Mouse (Mus musculus) urinary bladder, postnatal 14 days (tissue): ENCODE data around the gene Ccdc60.

Experiments
- DNase-seq: peaks from one replicate; pipeline ENCODE4 v3.0.0; 2021; ENCODE audit warnings: low spot score

Ccdc60 gene

DNA sequence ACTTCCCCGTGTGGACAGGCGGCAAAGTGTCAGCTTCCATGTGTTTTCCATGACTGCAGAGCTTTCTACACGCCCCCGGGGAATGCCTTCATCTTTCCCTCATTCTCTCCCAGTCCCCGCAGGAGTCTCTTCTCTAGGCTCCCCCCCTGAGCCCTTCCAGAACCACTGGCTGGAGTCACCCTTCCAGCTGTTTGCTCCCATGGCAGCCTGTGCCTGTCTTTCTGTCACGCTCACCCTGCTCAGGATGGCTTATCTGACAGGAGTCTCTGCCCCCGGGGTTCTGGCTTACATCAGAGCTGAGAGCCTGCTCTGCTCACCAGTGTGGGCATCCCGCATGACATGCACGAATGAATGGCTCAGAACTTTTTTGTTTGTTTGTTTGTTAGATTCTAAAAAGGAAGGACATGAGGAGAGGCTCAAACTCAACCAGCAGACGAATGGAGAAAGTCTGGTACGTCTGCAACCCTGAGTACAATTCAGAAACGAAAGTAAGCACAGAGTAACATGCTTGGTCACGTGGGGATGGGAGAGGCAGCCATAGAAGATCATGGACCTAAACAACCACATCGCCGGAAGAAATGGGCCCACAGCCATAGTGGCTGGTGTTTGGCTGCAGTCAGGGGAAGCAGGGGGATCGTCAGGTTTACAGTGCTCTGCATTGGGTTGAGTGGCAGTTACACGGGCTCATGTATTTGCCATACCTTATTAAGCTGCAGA lies 17.1 kb downstream of the Ccdc60 start:
- no peak for DNase-seq

DNA sequence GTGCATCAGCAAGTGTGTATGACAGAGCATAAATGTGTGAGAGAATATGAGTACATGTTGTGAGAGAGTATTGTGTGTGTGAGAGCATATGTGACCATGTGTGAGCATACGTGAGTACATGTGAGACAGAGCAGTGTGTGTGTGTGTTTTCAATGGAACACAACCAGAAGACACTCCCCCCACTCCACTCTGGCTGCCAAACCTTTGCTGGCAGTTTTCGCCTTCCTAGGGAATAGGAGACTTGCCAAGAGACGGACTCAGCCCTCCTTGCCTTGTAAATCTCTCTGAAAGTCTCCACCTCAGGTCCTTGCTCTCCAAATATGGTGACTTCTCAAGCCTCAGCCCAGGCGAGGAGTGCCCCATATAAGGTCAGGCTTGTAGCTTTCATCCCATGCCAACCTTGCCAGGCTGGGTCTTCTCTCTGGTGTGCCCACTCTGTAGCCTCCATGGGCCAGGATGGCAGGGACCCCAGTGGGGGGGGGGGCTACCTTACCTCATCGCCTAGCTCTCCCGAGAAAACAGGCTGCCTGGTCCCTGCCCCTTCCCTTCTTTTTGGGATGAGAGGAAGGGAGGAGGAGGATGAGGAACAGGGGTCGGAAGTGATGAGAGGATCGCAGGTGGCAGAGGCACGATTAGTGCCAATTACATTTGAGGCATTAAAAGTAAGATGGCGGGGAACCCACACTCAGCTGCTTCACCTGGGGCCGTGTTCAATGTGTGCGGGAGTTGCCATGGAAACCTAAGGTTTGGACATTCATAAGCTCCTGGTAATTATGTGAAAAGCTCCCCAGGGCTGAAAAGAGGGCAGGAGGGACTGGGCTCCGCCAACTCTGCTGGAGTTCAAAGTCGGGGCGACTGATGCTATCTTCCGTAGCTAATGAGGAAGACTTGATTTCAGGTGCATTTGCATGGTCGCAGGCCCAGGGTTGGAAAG lies 19.3 kb downstream of the Ccdc60 start:
- DNase-seq = peak; percentile 19

DNA sequence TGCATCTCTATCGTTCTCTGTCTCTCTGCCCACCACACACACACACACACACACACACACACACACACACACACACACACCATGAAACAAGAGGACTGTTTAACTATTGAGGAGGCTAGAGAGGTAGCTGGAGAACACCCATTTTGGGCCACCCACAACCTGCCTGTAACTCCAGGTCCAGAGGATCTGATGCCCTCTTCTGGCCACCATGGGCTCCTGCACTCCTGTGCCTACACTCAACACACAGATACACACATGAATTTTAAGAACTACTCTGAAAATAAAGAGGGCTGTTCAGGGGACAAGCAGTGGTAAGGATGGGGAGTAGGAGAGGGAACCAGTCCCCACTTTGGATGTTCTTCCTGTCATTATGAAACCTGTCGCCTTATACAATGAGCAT lies 26.1 kb downstream of the Ccdc60 start:
- DNase-seq = no peak

DNA sequence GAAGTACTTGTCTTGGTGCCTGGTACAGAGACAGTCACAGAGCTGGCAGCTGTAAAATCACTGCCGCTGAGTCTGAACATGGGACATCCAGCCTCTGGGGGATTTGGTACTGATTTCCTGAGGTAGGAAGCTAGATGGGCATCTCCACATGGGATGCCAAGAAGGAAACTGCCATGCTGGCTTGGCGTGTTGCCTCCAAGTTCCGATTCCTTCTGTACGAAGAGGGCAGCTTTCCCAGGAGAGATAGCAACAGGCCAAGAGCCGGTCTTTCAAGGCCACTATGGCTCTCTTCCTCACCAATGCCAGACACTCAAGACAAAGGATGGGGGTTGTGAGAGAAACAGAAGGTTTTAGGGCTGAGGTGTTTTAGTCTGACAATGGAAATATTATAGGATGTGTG lies 26.8 kb downstream of the Ccdc60 start:
- DNase-seq = no peak

DNA sequence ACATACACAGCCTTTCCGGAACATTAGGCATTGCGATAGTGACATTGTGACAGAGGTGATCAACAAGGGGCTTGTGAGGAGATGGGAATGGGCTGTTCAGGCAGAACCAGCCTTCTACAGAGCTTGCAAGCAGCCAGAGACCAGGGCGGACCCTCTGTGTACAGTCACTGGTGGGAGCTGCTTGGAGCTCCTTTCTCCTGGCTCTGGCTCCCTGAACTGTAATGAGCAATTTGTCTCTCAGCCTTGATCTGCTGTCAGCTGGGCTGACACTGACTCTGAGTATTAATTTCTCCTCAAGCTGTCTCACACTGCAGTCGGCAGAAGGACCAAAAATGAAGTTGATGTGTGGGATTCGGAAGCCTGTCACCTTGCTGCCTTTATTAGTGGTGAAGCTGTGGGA lies 28.4 kb downstream of the Ccdc60 start:
- no peak for DNase-seq

DNA sequence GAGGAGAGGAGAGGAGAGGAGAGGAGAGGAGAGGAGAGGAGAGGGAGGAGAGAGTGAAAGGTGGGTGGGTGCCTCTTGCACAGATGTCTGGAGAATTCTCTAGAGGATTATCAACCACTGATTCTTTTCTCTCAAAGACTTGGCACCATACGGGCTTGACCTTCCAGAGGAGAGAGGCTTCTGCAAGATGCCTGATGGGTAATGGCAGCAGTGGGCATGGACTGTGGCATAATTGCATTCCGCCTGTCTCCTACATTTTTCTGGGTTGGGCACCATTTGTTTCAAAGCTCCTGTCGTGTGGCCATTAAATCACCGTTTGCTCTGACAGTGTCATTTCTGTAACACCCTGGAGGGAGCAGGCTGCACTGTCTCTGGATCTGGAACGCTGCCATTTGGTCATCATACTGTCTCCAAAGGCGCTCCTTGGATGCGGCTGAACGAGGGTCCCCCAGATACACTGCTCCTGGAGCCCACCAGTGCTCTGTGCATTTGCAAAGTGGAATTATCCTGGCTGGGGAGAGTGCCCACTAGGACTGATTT lies 30.4 kb downstream of the Ccdc60 start:
- DNase-seq = no peak

DNA sequence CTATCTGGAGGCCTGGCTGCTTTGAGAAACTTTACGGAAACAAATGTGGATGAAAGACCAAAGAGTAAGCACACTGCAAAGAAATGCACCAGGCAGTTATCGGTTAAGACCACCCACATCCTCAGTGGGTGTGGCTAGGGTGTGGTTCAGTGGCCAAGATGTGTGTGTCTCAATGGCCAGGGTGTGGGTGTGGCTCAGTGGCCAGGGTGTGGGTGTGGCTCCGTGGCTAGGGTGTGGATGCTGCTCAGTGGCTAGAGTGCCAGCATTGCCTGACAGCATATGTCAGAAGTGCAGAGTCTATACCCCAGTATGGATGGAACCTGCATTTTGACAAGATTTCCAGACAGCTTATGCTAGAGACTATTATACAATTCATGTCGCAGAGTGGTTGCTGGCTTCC lies 34.9 kb downstream of the Ccdc60 start:
- no peak for DNase-seq

DNA sequence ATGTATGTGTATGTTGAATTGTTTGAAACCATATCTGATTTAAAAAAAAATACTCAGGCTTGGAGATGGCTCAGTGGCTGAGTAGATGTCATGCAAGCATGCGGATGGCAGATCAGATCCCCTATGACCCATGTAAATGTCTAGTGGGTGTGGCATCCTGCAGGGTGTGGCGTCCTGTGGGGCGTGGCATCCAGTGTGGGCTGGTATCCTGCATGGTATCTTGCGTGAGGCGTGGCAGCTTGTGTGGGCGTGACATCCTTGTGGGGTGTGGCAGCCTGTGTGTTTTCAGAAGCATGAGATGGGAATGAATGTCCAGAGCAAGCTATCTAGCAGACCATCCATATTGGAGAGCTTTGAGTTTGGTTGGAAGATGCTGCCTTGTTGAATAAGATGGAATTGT lies 36.6 kb downstream of the Ccdc60 start:
- DNase-seq = no peak

DNA sequence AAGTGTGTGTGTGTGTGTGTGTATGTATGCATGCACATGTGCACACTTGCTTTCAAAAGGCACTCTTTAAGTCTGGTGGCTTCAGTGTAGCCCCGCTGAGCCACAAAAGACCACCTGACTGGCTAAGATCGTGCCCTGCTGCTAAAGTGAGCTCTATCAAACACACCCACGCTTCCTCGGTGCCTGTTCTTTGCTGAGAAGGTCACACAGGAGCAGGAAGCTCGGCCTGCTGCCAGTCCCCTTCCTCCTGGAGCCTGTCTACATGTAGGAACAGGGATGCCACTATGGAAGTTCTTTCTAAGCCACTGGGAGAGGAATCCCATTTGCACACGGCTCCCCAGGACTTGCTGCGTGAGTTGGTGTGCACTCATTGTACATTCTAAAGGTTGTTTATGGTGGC lies 42.1 kb downstream of the Ccdc60 start:
- no peak for DNase-seq

DNA sequence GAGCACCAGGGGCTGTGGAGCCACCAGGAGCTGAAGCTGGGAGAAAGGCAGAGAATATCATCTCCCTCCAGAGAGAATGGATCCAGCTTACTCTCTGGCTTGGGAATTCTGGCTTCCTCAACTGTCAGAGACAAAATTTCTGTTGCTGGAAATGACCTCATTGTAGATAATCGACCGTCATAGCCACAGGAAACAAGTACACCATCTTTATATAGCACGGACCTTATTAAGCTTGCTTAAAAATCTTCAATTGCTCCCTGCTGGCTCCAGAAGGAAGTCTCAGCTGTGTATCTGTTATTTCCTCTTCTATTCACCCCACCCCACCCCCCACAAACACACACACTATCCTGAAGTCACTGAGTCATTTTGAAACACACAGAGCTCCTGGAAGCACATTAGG lies 44.3 kb downstream of the Ccdc60 start:
- no peak for DNase-seq

DNA sequence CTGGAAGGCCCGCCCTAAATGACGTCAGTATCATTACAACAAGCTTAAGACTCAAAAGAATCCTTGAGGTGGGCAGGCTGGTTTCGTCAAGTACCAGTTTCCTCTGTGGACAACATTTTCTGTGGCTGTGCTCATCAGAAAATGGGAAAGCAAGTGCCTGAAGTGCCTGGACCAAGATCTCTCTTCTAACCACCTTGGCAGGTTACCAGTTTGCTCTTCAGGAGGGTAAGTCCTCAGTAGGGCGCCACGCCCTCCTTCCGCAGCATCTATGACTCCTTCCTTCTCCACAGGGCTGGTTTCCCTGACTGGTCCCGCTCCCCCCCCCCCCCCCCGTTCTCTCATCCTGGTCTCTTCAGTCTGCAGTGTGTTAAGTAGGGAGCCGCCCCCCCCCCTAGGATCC lies 45.2 kb downstream of the Ccdc60 start:
- no peak for DNase-seq

DNA sequence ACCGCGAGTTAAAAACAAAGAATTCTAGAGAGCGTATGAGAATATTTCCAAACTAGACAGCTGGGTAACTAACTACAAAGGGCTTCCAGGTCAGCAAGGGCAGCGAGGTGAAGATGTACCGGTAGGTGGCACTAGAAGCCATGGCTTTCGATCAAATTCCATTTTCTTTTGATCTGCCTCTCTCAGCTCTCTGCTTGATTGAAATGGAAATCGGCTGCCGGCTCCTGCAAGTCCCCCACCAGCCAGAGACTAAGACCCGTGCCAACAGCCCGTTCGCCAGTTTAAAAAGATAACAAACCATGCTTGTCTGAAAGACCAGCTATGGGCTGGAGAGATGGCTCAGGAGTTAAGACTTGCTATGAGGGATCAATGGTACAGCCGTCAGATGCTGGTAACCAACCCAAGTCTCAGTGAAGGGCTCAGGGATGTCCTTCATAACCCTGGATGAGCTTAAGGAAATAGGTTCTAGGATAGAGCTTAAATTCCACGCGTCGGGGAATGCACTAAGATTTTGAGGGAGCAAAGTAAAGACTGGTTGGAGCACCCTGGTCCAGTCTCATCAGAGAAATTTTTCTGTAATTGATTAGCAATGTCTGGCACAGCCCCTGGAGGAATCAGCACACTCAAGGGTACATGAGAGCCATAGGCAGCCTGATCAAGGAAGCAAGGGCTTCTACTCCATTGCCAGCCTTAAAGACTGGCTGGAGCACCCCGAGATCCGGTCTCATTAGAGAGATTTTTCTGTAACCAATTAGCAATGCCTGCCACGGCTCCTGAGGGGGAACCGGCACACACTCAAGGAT lies 56.7 kb downstream of the Ccdc60 start:
- peak; percentile 50 for DNase-seq

DNA sequence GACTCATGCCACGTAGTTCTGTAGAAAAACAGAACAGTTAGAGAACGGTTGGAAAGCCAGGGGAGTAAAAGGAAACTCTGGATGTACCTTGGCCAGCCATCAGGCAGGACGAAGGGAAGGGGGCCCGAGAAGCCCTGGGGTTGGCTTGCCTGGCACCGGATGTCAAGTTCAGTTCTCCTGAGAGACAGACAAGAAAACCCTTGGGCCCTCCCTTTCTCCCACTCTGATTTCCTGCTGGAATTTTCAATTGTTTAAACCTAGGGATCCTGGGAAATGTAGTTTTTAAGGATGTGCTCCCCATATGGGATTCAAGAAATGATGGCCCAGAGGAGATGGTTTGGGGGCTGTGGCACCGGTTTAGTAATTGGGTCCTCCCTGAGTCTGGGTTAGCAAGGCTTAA lies 60.4 kb downstream of the Ccdc60 start:
- no peak for DNase-seq

DNA sequence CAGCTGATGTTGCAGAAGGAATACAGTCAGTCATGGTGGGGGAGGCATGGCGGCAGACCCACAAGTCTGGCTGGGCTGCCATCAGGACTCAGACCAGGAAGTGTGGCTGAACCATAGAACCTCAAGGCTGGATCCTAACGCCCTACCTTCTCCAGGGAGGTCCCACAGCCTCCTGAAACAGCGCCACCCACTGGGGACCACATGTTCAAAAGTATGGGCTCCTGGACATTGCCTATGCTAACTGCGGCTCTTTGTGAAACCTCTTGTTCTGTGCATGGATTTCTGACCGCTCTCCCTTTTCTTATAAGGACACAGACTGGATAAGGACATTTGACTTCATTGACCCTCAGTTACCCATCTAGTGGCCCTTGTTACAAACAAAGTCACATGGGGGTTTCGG lies 64.8 kb downstream of the Ccdc60 start:
- no peak for DNase-seq

DNA sequence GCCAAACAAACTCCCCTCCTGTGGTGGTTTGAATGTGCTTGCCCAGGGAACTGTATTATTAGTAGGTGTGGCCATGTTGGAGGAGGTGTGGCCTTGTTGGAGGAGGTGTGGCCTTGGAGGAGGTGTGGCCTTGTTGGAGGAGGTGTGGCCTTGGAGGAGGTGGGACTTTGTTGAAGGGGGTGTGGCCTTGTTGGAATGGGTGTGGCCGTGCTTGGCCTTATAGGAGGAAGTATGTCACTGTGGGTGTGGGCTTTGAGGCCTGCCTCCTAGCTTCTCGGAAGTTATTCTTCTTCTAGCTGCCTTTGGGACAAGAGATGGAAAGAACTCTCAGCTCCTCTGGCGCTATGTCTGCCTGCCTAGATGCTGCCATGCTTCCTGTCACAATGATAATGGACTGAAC lies 66.9 kb downstream of the Ccdc60 start:
- no peak for DNase-seq

DNA sequence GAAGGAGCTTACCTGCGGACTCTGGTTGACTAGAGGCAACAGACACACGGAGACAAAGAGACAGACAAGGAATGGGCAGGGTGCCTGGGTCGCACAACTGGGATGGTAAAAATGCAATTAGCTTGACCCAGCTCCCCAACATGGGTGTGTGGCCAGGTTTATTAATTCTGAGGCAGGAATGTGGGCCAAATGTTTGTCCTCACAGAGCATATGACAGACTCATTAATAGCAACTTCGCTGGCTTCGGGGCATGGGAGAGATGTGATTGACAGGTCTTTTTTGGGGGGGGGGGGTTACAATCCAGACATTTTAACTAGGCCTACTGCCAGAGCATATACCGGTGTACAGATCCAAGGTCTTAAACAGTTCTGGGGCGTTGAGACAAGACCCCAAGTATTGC lies 69.5 kb downstream of the Ccdc60 start:
- DNase-seq = no peak

DNA sequence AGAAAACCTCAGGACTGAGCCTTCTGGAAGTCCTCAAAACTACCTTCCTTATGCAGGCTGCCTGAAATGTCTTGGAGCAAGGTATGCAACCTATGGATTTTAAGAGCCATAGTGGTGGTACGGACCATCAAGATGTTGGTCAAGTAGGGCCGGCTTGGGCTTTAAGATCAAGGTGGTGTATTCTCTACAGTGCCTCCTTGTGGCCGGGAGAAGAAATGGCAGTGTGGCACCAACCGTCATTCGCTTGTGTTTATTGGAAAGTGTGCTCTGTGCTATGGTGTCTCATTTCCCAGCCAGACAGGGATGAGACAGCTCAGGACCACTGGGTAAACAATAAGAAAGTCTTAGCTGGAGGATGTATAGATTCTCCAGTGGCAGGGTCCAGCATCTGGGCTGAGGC lies 76.1 kb downstream of the Ccdc60 start:
- no peak for DNase-seq

DNA sequence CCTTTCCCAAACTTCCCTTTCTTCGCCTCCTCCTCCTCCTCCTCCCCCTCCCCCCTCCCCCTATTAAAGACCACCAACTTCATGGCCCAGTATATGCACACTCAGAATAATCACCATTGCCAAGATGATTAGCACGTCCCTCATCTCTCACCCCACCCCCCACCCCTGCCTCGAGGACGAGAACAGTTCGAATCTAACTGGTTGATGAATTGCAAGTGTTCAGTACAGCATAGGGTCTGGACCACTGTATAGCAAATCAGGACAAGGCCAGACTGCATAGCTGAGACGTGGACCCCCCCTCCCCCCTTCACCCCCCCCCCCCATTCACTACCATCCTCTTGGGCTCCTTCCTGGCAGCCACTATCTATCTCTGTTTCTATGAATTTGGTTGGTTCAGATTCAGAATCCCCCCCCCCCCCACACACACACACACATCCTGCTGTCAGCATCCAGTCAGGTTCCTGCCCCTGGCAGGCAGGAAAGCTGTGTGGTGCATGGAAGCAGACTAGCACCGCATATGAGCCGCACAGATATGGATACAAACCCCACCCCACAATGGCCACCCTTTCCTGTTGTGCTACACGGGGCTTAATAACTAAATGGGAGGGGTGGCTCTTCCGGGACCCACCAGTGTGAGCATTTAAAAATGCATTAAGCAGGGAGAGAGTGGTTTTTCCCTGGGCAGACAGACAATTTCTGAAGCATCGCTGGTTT lies 79.2 kb downstream of the Ccdc60 start:
- DNase-seq = no peak

DNA sequence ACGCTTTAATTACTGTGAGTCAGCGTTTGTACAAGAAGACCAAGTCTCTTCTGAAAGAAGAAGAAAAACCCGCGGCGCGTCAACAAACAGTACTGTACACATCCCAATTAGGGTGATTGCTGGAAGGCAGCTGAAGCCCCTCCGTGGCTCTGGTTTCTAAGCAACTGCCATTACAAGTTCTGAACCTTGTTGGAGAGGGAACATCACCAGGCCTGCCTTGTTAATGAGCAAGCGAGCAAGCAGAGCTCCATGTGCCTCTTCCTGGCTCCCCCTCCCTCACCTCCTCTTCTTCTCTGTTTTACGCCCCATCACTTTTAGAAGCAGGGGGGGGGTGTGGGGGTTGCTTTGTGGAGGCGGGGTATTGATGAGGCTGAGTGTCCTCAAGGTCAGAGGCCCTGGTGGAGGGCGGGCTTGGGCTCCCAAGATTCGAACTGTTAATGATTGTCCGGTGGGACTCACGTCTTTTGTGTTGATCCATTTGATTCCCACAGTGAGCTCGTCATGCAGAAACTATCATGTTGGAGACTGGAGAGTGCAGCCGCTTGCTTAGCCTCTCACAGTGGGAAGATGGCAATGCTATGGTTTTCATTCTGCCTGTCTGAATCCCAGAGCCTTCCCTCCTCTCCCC lies 79.9 kb downstream of the Ccdc60 start:
- no peak for DNase-seq

DNA sequence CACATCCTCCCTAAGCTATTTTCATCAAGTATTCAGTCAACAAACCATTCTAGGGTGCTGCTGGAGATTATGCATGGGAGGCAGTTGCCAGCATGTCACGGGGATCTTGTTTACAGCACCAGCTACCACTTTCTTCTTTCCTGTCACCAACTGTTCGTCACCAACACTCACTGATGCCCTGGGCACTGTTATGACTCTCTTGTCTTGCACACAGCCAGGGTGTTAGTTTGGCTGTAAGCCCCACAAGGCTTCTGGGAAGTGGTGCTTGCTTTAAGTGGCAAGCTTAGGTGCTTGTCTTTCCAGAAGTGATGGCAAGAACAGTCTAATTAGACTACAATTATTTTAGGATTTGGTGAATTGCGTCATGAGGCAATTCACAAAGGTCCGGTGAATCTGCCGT lies 86.1 kb downstream of the Ccdc60 start:
- no peak for DNase-seq

DNA sequence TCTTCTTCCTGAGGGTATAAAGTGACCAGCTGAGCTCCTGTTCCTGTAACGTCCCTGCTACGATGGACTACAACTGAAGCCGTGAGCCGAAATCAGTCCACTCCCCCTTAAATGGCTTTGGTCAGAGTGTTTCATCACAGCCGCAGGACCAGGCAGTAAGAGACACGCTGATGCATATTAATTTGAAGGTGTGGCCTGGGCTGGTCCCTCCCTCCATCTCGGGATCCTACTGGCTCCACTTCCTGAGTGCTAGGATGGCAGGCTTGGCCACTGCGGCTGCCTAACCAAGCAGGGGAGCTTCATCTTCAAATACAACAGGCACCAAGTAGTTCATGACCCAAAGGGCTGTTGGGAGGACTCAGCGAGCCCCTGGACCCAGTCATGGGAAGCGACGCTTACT lies 94.3 kb downstream of the Ccdc60 start:
- DNase-seq = no peak
